Mouse (Mus musculus) lung, embryonic 14.5 days (tissue): ENCODE data around the gene Hspa4. TPM values are rescaled to one million over a fixed set of nuclear protein-coding genes. Genes with fewer than 3 reads are reported as not detected.

ENCODE experiments used
- ATAC-seq: fragments of 200-750 bp; cut with Nextera tagmentation; 2 replicates; pipeline ENCODE4 v1.8.0; 2017; ENCODE audit warnings: mild to moderate bottlenecking, moderate TSS enrichment, moderate library complexity; ENCODE audit not compliant: insufficient read depth
- DNase-seq: peaks from one replicate; pipeline ENCODE4 v3.0.0-alpha.2; 2015
- H3K27ac ChIP-seq: fragments of 300-500 bp; sonication (generic); 2 replicates; pipeline ENCODE4 v1.5.1; 2014; ENCODE audit warnings: low read depth, mild to moderate bottlenecking, moderate library complexity
- H3K27me3 ChIP-seq: fragments of 300-500 bp; sonication (generic); 2 replicates; pipeline ENCODE4 v1.6.1; 2014; ENCODE audit warnings: low read length, control low read depth; ENCODE audit not compliant: insufficient read depth
- H3K36me3 ChIP-seq: fragments of 300-500 bp; sonication (generic); 2 replicates; pipeline ENCODE4 v1.6.1; 2014; ENCODE audit warnings: control low read depth; ENCODE audit not compliant: insufficient read depth
- H3K4me1 ChIP-seq: fragments of 300-500 bp; sonication (generic); 2 replicates; pipeline ENCODE4 v1.6.1; 2014; ENCODE audit warnings: antibody characterized with exemption, control low read depth; ENCODE audit not compliant: insufficient read depth
- H3K4me2 ChIP-seq: fragments of 300-500 bp; sonication (generic); 2 replicates; pipeline ENCODE4 v1.6.1; 2014; ENCODE audit warnings: mild to moderate bottlenecking
- H3K4me3 ChIP-seq: fragments of 300-500 bp; sonication (generic); 2 replicates; pipeline ENCODE4 v1.5.1; 2014; ENCODE audit warnings: low read depth, low read length
- H3K9ac ChIP-seq: fragments of 300-500 bp; sonication (generic); 2 replicates; pipeline ENCODE4 v1.6.1; 2014
- H3K9me3 ChIP-seq: fragments of 300-500 bp; sonication (generic); 2 replicates; pipeline ENCODE4 v1.6.1; 2016; ENCODE audit warnings: low read depth, low read length, control low read depth
- CTCF ChIP-seq: IDR thresholded peaks from 2 replicates; pipeline ENCODE4 v1.5.1; 2016; ENCODE audit warnings: antibody characterized with exemption, low read depth
- WGBS: fragments of 180-500 bp; shearing (Covaris S2); extraction: QIAGEN DNeasy Blood & Tissue Kit; methylation state at CpG from one replicate; pipeline ENCODE4 v1.1.7; 2014; 5-methylcytosine and 5-hydroxymethylcytosine counted together
- polyA plus RNA-seq: library from polyadenylated mRNA; unstranded; fragments of >200 nt; fragmentation: Nextera tagmentation; extraction: Ambion mirVana; gene quantifications from 2 replicates; pipeline ENCODE4 v1.2.1, GENCODE M21; 2014

Gene Hspa4
- polyA plus RNA-seq, 1 experiment from 2014 or later: 109 TPM

GRCm38 (mm10) chr11:53229011-53229410 lies 71.2 kb downstream of the Hspa4 start:
- no peak for TF ChIP-seq CTCF
- Histone ChIP-seq H3K36me3 (no peaks in the 10 kb centered on the region), H3K4me1 (no peaks in the 10 kb centered on the region), H3K9me3 (no peaks in the 10 kb centered on the region; the same call in 1 of the 2 replicates), H3K9ac (no peak overlapping the region), H3K4me2 (no peak overlapping the region), H3K27me3 (no peaks in the 10 kb centered on the region), H3K27ac (no peak overlapping the region), H3K4me3 (no peak overlapping the region)
- ATAC-seq (no peak), DNase-seq (no peak)
- WGBS: 82% methylated on average over 3 of the region's 3 CpGs

GRCm38 (mm10) chr11:53210876-53211275 lies 89.4 kb downstream of the Hspa4 start:
- Histone ChIP-seq H3K4me2 (no peak overlapping the region), H3K9me3 (no peaks in the 10 kb centered on the region), H3K4me3 (no peak overlapping the region), H3K9ac (no peak overlapping the region), H3K27ac (no peak overlapping the region), H3K27me3 (no peaks in the 10 kb centered on the region), H3K4me1 (no peaks in the 10 kb centered on the region), H3K36me3 (no peaks in the 10 kb centered on the region)
- TF ChIP-seq CTCF: no peak
- 76% methylated on average over 9 of the region's 9 CpGs for WGBS
- no peak for DNase-seq
- no peak for ATAC-seq

Other genes with a start within 250 kb of the Hspa4 start
- gene Zcchc10, start 24.2 kb upstream of the Hspa4 start, polyA plus RNA-seq: 24.0 and 27.7 TPM in 2 replicates
- gene Aff4, start 50.4 kb upstream of the Hspa4 start, polyA plus RNA-seq: 56.5 and 62.9 TPM in 2 replicates
- 0.53 TPM in 1 of 2 replicates, not detected in the other for gene Leap2, start 122.7 kb upstream of the Hspa4 start, polyA plus RNA-seq
- 518 and 521 TPM in 2 replicates for gene Uqcrq, start 130.4 kb upstream of the Hspa4 start, polyA plus RNA-seq
- gene Gdf9, start 130.6 kb upstream of the Hspa4 start, polyA plus RNA-seq: 1.7 and 2.0 TPM in 2 replicates
- not detected in 2 replicates for gene Gm10447, start 156.7 kb upstream of the Hspa4 start, polyA plus RNA-seq
- gene Shroom1, start 156.7 kb upstream of the Hspa4 start, polyA plus RNA-seq: 1.9 and 2.4 TPM in 2 replicates
- not detected in 2 replicates for gene Gm9837, start 170.0 kb upstream of the Hspa4 start, polyA plus RNA-seq
- gene Gm9945, start 179.7 kb upstream of the Hspa4 start, polyA plus RNA-seq: not detected in 2 replicates
- 0.17 and 0.18 TPM in 2 replicates for gene Sowaha, start 179.8 kb upstream of the Hspa4 start, polyA plus RNA-seq
- gene Sept8, start 218.8 kb upstream of the Hspa4 start, polyA plus RNA-seq: 25.3 and 25.6 TPM in 2 replicates